Mouse (Mus musculus): ENCODE data around the gene Adamtsl5. TPM values are rescaled to one million over a fixed set of nuclear protein-coding genes. Genes with fewer than 3 reads are reported as not detected.

Adamtsl5 gene
- polyA plus RNA-seq, 1 experiment from 2014 or later: 1.6 TPM

- peaks cover 54% of the 10 kb centered on the region for H3K36me3 ChIP-seq
- H3K4me1 ChIP-seq (replicated peaks): peaks cover 53% of the 10 kb centered on the region
- under 1% methylated on average over 34 of the region's 34 CpGs for WGBS
Measured at GRCm38 (mm10) chr10:80385811-80386734, 37.9 kb upstream of the Adamtsl5 start.

GRCm38 (mm10) chr10:80385310-80385709 is 37.1 kb upstream of the Adamtsl5 start:
- H3K4me3 ChIP-seq: peak overlapping the region; percentile 99
- H3K4me1 ChIP-seq (replicated peaks): peaks cover 58% of the 10 kb centered on the region
- H3K27me3 ChIP-seq: no peaks in the 10 kb centered on the region
- no peaks in the 10 kb centered on the region for H3K9me3 ChIP-seq
- peak overlapping the region; percentile 100 for H3K9ac ChIP-seq
- peaks cover 52% of the 10 kb centered on the region for H3K36me3 ChIP-seq
- ATAC-seq (ENCODE audit: low read depth): no peak; the same call in 1 of the 2 replicates
- H3K4me2 ChIP-seq: peak overlapping the region; percentile 100
- peak overlapping the region; percentile 99 for H3K27ac ChIP-seq (replicated peaks)
- WGBS: 6% methylated on average over 7 of the region's 7 CpGs

More at GRCm38 (mm10) chr10:80385811-80386734, 37.9 kb upstream of the Adamtsl5 start:
- peak overlapping the region; percentile 100 for H3K9ac ChIP-seq
- H3K4me3 ChIP-seq: peak overlapping the region; percentile 99
- peak overlapping the region; percentile 100 for H3K4me2 ChIP-seq
- H3K27me3 ChIP-seq: no peaks in the 10 kb centered on the region
- H3K9me3 ChIP-seq: no peaks in the 10 kb centered on the region
- peak; percentile 64 for ATAC-seq (ENCODE audit: low read depth)
- H3K27ac ChIP-seq (replicated peaks): peak overlapping the region; percentile 99

DNA sequence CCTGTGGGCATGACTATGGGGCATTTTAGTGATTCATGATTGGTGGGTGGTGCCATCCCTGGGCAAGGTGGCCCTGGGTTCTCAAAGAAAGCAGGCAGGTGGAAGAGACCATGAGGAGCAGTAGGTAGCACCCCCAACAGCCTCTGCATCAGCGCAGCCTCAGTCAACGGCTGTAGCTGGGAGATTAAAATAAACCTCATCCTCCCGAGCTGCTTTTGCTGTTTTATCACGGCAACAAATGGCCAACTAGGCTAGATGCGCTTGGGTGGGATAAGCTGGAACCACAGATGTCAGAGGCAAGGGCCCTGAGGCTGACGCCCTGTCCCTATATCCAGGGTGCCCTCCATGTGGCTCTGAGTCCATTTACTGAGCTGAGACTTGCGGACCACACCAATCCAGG is 36.5 kb upstream of the Adamtsl5 start:
- peaks cover 58% of the 10 kb centered on the region for H3K4me1 ChIP-seq (replicated peaks)
- no peaks in the 10 kb centered on the region for H3K27me3 ChIP-seq
- peak overlapping the region; percentile 100 for H3K9ac ChIP-seq
- 60% methylated on average over 7 of the region's 7 CpGs for WGBS
- no peaks in the 10 kb centered on the region for H3K9me3 ChIP-seq
- peak overlapping the region; percentile 100 for H3K4me2 ChIP-seq
- peak overlapping the region; percentile 99 for H3K27ac ChIP-seq (replicated peaks)
- no peak for ATAC-seq (ENCODE audit: low read depth)
- peaks cover 51% of the 10 kb centered on the region for H3K36me3 ChIP-seq
- peak overlapping the region; percentile 99 for H3K4me3 ChIP-seq

- Histone ChIP-seq H3K27ac (replicated peaks) (peak overlapping the region; percentile 99), H3K9ac (peak overlapping the region; percentile 100), H3K36me3 (peaks cover 57% of the 10 kb centered on the region), H3K9me3 (no peaks in the 10 kb centered on the region), H3K4me3 (peak overlapping the region; percentile 99), H3K27me3 (no peaks in the 10 kb centered on the region), H3K4me1 (replicated peaks) (peaks cover 58% of the 10 kb centered on the region), H3K4me2 (peak overlapping the region; percentile 100)
- no peak for ATAC-seq (ENCODE audit: low read depth)
- 86% methylated on average over 4 of the region's 4 CpGs for WGBS
Measured at GRCm38 (mm10) chr10:80384115-80384639, 36.0 kb upstream of the Adamtsl5 start.

DNA sequence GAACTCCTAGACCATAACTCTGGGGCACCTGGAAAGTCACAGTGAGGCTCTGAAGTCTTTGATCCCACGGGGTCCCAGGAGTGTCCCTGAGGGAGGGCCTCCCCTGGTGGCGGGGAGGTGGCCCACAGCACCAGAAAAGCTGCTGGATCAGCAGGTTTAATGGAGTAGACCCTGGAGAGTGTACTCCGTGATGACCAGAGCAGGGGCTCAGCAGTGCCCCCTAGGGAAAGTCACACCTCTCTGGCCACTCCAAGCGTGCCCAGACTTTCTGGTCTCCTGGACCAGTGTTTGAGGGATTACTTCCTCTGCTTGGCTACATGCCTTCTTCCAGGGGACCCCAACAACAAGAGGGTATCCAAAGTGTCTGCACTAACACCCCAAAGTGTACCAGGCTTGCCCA is 35.2 kb upstream of the Adamtsl5 start:
- no peak for ATAC-seq (ENCODE audit: low read depth)
- peaks cover 57% of the 10 kb centered on the region for H3K36me3 ChIP-seq
- peak overlapping the region; percentile 100 for H3K9ac ChIP-seq
- no peaks in the 10 kb centered on the region for H3K9me3 ChIP-seq
- peak overlapping the region; percentile 99 for H3K4me3 ChIP-seq
- H3K27ac ChIP-seq (replicated peaks): no peak overlapping the region
- H3K4me2 ChIP-seq: peak overlapping the region; percentile 100
- H3K4me1 ChIP-seq (replicated peaks): peaks cover 53% of the 10 kb centered on the region
- 62% methylated on average over 4 of the region's 4 CpGs for WGBS
- no peaks in the 10 kb centered on the region for H3K27me3 ChIP-seq

GRCm38 (mm10) chr10:80382641-80383365 is 34.6 kb upstream of the Adamtsl5 start:
- WGBS: 84% methylated on average over 7 of the region's 7 CpGs
- Histone ChIP-seq H3K9ac (peak overlapping the region; percentile 100), H3K9me3 (no peaks in the 10 kb centered on the region), H3K36me3 (peaks cover 57% of the 10 kb centered on the region), H3K4me3 (peak overlapping the region; percentile 99), H3K4me1 (replicated peaks) (peaks cover 47% of the 10 kb centered on the region), H3K27ac (replicated peaks) (no peak overlapping the region), H3K4me2 (peak overlapping the region; percentile 100), H3K27me3 (no peaks in the 10 kb centered on the region)
- ATAC-seq (ENCODE audit: low read depth): no peak

DNA sequence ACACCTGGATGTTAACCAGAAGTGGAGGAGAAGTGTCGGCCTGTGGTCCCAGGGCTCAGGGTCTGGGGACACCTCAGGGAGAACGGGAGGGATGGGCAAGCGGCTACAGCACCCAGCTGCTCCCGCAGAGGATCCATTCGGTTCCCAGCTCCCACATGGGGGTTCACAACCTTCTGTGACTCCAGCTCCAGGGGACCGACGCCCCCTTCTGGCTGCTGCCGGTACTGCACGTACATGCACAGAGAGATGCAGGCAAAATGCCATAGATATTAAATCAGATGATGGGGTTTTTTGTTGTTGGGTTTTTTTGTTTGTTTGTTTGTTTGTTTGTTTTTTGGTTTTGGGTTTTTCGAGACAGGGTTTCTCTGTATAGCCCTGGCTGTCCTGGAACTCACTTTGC is 29.5 kb upstream of the Adamtsl5 start:
- no peak overlapping the region for H3K27ac ChIP-seq (replicated peaks)
- 54% methylated on average over 10 of the region's 10 CpGs for WGBS
- no peak overlapping the region for H3K4me2 ChIP-seq
- H3K36me3 ChIP-seq: peaks cover 34% of the 10 kb centered on the region
- H3K27me3 ChIP-seq: no peaks in the 10 kb centered on the region
- H3K4me3 ChIP-seq: no peak overlapping the region
- peaks cover 17% of the 10 kb centered on the region for H3K4me1 ChIP-seq (replicated peaks)
- no peak for ATAC-seq (ENCODE audit: low read depth)
- H3K9me3 ChIP-seq: no peaks in the 10 kb centered on the region
- H3K9ac ChIP-seq: no peak overlapping the region

- Histone ChIP-seq H3K27me3 (no peaks in the 10 kb centered on the region), H3K4me1 (replicated peaks) (peaks cover 15% of the 10 kb centered on the region), H3K4me2 (no peak overlapping the region), H3K9ac (no peak overlapping the region), H3K27ac (replicated peaks) (no peak overlapping the region), H3K4me3 (no peak overlapping the region), H3K9me3 (no peaks in the 10 kb centered on the region), H3K36me3 (peaks cover 18% of the 10 kb centered on the region)
- peak; percentile 33; the same call in 1 of the 2 replicates for ATAC-seq (ENCODE audit: low read depth)
- WGBS: 2% methylated on average over 7 of the region's 7 CpGs
Measured at GRCm38 (mm10) chr10:80376160-80376559, 27.9 kb upstream of the Adamtsl5 start.

- Histone ChIP-seq H3K4me1 (replicated peaks) (peaks cover 9% of the 10 kb centered on the region), H3K4me2 (no peak overlapping the region), H3K4me3 (no peak overlapping the region), H3K9me3 (no peaks in the 10 kb centered on the region), H3K36me3 (no peaks in the 10 kb centered on the region), H3K9ac (no peak overlapping the region), H3K27me3 (no peaks in the 10 kb centered on the region), H3K27ac (replicated peaks) (no peak overlapping the region)
- ATAC-seq (ENCODE audit: low read depth): no peak
- 19% methylated on average over 6 of the region's 6 CpGs for WGBS
Measured at GRCm38 (mm10) chr10:80374063-80374462, 25.9 kb upstream of the Adamtsl5 start.

DNA sequence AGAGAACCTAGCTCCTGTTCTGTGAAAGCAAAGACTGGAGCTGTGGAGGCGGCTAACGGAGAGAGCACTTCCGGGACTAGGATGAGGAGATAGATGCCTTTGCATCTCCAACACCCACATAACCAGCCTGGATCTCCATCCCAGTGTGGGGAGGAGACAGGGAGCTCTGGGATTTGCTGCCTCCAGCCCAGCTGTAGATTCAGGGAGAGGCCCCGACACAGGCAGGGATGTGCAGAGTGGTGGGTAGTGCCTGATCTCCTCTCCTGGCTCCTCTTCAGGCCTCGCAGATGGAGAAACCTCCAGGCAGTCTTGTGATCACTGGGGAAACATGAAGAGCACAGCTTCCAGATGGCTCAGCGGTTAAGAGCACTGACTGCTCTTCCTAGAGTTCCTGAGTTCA is 24.5 kb upstream of the Adamtsl5 start:
- Histone ChIP-seq H3K4me2 (no peak overlapping the region), H3K27me3 (peaks cover 3% of the 10 kb centered on the region; the same call in 1 of the 2 replicates)
- WGBS: 78% methylated on average over 6 of the region's 6 CpGs

GRCm38 (mm10) chr10:80371983-80372382 is 23.8 kb upstream of the Adamtsl5 start:
- peaks cover 10% of the 10 kb centered on the region for H3K27me3 ChIP-seq
- H3K36me3 ChIP-seq: no peaks in the 10 kb centered on the region
- peak overlapping the region; percentile 49 for H3K9ac ChIP-seq
- no peak for ATAC-seq (ENCODE audit: low read depth)
- H3K4me3 ChIP-seq: peak overlapping the region; percentile 22; the same call in 1 of the 2 replicates
- no peaks in the 10 kb centered on the region for H3K9me3 ChIP-seq
- peaks cover 9% of the 10 kb centered on the region for H3K4me1 ChIP-seq (replicated peaks)
- 46% methylated on average over 9 of the region's 9 CpGs for whole genome bisulfite sequencing
- H3K27ac ChIP-seq (replicated peaks): no peak overlapping the region
- H3K4me2 ChIP-seq: peak overlapping the region; percentile 29

More for the DNA sequence above, 24.5 kb upstream of the Adamtsl5 start:
- no peak for ATAC-seq (ENCODE audit: low read depth)
- H3K9me3 ChIP-seq: no peaks in the 10 kb centered on the region
- no peak overlapping the region for H3K4me3 ChIP-seq
- no peak overlapping the region for H3K27ac ChIP-seq (replicated peaks)
- H3K36me3 ChIP-seq: no peaks in the 10 kb centered on the region
- H3K9ac ChIP-seq: 0 out of 2 replicates have a peak overlapping the region, but pooled peaks have one; percentile 1
- peaks cover 9% of the 10 kb centered on the region for H3K4me1 ChIP-seq (replicated peaks)
